Mouse (Mus musculus): ENCODE results near the gene Rb1.

The Rb1 gene

DNA sequence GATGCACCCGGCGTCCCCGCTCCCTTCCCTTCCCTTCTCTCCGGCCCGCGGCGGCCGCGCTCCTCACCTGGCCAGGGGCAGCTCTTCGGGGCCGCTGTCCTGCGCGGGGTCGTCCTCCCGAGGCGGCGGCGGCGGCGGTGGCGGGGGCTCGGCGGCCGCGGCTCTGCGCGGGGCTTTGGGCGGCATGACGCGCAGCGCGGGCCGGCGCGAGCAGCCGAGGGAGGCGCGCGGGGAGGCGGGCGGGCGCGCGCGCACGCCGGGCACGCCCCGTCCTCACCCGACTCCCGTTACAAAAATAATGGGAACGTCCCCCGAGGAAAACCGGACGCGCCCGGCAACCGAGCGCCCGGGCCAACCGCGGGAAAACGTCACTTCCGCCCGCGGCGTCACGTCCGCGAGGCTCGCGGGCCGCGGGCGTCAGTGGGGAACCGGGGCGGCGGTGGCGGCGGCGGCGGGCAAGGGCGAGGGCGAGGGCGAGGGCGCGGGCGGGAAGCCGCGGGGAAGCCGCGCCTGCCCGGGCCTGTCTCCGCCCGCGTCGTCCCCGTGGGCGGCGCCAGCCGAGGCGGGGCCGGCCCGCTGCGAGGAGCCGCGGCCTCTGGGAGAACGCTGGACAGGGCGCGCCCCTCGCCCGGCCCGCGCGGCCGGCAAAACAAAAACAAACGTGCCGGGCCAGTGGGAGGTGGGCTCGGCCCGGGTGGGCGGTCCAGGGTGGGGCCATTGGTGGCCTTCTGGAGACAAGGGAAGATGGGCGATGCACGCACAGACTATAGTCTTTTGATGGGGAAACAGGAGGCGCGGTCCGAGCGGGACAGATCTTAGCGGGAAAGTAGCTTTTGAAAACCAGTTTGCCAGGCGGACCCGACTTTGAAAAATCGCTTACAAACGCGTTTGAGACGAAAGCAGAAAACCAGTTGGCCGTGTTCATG is at the start of gene Rb1:
TSS of gene Rb1 (minus strand) at position 367 of the 926 bp plus-strand sequence.
- DNase-seq (ENCODE audit: low spot score in 2 of 2): peak; percentile 84 to 93

DNA sequence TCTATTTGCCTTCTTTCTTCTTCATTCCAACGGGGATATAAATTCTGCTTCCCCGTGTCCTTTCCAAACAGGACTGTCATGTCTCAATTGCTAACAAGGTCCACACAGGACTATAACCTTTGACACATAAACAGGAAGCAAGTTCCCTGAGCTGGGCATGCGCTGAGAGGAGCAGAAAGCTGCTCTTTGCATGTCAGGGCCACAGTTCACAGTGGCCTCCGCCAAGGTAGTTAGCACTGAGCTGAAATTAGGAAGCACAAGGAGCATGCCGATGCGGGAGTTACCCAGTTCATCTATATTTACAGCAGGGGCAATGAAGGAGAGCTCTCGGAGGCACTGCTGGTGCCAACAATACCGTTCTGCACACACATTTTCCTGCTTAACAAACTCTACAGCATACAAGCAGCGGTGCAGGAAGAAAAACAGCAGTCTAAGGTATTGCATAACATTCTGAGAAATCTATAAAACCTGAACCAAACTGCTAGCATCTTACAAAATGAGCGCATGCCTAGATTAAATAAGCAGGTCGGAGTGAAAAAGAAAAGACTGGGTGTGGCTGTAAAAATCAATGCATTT is 48.8 kb upstream of the Rb1 start:
- DNase-seq (ENCODE audit: low spot score in 2 of 2): no peak

DNA sequence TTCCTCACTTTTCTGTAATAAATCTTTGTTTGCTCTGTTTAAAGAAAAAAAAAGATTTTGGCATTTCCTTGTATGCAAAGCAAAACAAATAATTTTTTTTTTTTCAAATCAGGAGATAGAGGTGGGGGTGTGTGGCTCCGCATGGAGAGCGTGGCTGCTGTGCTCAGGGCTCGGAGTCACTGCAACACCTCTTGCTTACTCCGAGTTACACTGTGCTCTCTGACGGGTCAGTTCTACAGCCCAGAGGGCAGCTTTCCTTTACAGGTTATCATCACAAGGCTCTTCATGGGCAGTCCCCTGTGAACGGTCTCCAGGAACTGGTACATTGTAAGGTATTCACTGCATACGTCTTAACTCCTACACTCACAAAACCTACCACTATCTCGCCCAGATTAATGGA is 48.0 kb upstream of the Rb1 start:
- no peak for DNase-seq (ENCODE audit: low spot score in 2 of 2)

DNA sequence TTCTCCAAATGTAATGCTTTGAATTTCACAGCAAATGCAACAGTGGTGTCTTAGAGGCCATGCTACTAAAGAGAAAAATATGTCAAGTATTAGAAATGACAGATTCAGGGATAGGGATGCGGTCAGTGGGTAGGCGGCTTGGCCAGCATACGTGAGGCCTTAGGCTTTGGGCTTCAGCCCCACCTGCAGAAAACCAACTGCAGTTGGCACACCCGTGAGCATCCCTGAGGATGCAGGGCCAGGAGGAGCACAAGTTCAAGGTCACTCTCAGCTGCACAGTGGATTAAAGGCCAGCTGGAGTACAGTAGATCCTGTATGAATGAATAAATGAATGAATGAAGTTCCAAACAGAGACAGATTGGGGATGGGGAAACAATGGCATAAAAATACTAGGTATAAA is 47.4 kb upstream of the Rb1 start:
- DNase-seq (ENCODE audit: low spot score in 2 of 2): no peak

DNA sequence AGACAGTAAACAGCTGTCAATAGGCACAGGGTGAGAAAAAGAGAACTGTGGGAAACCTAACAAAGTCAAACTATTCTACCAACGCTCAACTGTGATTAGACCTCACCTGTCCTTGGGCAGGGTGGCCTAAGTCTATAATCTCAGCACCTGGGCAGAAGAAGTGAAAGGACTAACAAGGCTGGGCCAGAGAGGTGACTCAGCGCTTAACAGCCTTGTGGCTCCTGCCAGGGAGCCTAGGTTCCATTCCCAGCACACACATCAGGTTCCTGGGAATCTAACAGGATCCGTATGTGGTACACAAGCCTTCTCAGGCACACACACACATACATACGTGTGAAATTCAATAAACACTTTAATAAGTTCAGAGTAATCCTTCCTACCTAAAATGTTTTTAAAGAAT is 46.0 kb upstream of the Rb1 start:
- no peak for DNase-seq (ENCODE audit: low spot score in 2 of 2)

DNA sequence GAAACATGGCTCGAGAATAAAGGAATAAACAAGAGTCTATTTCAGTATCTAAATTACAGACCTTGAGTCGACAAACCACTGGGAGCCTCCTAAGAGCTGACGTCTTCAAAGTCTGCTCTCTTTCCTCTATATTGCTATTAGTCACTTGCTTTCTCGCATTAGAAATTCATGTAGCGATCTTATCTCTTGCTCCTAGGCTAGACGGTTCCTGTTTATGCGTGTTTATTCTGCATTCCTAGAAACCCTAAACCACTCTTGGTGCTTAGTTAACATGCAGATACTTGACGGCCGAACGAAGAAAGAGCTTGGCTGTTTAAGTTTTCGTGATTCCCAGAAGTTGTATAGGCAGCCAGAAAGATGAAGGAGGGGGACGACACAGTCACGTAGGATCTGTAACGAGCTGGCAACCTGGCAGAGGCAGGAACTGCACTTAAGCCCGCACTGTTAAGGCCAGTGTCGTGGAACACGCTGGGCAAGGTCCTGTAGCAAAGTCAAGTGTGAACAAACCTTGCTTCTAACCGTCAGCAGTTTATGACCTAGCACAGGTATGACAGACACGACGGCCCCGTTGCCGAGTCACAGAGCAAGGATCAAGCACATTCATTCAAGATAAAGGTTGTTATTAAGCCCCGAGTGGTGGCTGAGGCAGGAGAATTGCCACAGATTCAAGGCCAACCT is 45.2 kb upstream of the Rb1 start:
- DNase-seq (ENCODE audit: low spot score in 2 of 2): no peak

DNA sequence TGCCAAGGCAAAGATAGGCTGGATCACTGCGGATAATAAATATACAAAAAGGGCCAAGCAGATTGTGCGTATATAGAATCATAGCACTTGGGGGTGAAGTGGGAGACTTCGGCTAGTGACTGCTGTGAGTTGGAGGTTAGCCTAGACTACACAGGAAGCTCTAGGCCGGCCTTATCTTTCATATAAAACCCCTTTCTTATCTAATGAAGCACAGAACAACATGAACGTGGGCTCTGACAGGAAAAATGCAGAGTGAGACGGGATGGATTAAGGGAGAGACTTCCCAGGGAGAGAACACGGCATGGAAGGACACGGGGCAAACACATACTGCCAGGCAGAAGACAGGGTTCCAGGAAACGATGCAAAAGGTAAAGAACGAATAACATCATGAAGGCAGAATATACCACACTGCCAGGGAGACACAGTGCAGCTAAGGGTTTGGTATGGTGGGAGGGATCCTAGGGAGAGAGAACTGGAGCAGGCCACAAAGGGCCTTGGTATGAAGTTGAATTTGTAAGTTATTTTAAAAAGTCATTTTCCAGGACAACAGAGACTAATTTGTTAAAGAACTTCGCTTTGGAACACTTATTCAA is 44.6 kb upstream of the Rb1 start:
- no peak for DNase-seq (ENCODE audit: low spot score in 2 of 2)

DNA sequence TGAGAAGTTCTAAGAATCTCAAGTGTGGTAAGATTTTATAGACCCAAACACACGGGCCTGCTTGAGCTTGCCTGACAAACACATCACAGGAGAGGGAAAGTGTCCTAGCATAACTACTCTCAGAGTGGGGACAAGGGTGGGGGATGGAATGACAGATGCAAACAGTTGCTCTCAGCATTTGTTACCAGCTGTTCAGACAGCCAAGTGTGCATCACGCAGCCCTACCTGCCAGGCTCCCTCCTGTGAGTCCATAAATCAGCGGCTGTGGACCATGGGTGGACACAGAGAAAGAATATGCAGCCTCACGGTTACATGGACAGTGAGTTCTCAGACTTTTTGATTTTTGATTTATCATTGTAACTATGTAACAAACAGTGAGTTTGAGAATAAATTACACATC is 44.0 kb upstream of the Rb1 start:
- DNase-seq (ENCODE audit: low spot score in 2 of 2): no peak

DNA sequence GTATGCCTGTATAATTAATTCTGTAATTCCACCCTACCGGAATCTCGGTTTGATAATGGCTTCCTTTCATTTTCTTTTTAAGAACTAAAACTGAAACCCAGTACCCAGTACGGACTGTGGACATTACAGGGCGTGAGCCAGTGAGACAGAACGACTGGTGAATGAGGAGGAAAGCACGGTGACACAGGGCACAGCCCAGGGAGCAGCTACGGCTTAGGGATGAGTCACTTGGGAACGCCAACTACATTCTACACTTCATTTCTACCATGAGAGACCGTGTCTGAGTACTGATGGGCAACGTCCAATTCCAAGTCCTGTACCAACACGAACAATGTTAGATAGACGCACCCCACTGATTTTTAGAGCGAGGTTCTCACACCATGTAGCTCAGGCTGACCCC is 43.3 kb upstream of the Rb1 start:
- DNase-seq (ENCODE audit: low spot score in 2 of 2): no peak

DNA sequence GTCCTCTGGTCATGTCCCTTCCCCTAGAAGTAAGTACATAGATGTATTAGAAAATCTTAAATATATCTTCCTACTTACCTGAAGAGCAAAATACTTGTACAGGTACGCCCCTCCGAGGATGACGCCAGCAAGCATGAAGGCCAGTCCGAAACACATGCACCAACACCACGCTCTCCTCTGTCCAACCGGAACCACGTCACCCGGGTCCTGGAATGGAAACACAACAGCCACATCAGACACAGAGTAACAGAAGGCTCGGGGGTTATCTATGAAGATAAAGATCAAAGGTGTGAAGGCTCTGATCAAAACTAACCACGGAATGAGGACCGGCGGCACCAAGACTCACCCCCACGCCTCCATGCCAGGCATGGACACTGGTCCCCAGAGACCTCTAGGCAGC is 42.6 kb upstream of the Rb1 start:
- DNase-seq (ENCODE audit: low spot score in 2 of 2): no peak

DNA sequence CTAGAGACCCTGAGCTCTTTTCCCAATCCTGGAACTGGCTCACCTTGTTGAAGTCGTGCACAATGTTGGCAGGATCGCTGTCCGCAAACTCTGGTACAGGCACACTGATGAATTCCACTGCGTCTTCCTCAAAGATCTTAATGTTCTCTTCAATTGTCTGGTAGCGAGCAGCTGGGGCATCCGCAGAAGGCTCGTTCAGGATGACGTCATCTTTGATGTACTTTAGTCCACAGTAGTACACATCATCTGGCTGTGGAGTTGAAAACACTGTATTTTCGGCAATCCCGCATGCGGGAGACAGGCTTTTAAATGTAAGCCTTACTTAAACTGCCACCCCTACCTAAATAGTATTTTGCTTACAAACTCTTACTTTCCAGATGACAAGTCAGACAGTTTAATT is 40.7 kb upstream of the Rb1 start:
- DNase-seq (ENCODE audit: low spot score in 2 of 2): no peak

DNA sequence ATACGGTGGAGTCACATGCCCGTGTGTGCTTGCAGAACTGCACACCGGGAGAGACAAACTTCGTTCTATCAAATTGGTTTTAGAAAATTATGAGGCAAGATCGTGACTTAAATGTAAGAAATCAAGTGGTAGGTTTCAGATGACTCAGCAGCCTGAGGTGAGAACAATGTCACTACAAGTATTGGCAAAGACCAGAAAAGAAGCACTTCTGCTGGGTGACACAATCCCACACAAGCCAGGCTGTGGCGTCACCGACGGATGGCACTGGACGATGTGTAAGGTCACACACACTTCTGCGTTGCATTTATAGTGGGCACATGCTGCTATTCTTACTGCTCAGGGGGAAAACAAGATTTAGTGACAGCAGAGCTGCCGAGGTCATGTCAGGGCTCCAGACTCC is 38.2 kb upstream of the Rb1 start:
- no peak for DNase-seq (ENCODE audit: low spot score in 2 of 2)

DNA sequence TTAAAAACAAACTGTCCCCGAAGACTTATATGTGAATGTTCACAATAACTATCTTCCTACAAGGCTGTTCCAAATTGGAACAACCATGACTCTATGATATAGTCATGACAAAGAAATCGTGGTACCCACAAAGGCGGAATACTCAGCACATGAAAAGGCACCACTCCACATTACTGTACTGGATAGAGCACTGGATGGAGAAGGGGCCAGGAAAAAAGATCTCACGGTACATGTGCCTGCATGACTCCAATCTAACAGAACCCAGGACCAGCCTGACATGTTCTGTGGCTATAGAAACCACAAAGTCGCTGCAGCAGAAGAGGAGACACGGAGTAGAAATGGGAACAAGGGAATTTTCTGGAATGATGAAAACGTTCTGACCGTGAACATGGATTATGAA is 29.1 kb upstream of the Rb1 start:
- no peak for DNase-seq (ENCODE audit: low spot score in 2 of 2)

DNA sequence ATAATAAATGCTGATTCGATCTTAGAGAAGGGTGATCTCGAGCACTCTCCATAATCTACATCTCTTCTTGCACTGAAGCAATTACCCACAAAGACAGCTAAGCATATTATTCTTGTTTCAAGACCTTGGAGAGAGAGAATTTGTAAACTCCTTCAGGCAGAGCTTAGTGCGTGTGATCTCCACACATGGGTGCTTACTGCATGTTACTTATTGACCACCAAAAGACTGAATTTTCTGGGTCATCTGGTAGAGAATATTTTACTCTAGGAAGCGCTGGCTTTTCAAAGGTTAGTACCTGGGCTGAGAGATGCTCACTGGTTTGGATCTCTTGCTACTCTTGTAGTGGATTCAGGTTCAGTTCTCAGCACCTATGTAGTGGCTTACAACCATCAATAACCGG is 25.5 kb upstream of the Rb1 start:
- no peak for DNase-seq (ENCODE audit: low spot score in 2 of 2)

DNA sequence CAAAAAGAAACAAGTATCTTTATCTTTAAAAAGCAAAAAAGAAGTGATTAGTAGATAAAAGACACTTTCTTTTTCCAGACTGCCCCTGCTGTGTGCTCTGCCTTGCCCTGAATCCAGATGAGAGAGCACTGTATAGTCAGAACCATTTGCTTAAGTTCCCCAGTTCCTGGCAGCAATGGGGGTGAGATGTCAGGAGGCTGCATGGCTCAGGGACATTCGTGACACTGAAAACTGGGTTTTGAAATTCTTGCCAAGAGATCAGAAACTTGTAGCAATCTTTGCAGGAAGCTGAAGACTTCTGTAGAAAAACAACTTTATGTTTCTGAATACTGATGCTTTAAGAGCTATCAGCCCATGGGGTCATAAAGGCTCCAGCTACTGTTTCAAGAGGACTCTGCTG is 24.4 kb upstream of the Rb1 start:
- no peak for DNase-seq (ENCODE audit: low spot score in 2 of 2)

DNA sequence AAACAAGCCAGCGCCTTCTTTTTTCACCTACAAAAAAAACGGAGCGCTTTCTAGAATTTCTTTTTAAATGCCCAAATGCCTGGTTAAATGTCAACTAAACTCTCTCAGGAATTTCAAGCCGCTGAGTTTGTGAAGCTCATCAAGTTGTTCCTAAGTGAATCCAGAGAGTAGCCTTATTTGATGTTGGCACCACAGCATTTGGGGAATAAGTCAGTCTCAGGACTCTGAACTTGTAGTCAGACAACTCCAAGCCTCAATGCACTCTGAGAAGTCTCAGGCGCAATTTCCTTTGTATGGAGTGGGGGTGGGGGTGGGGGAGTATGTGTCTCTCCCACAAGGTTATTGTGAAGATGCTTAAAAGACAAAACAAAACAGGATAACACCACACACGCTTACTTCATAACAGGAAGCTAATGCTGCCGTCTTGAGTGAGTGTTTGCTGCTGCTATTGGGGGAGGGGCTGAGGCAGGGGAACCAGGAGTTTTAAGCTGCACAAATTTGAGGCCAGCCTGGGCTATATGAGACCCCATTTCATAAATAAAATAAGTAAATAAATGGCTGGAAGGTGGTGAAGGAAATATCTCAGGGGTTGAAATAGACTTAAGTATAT is 23.5 kb upstream of the Rb1 start:
- no peak for DNase-seq (ENCODE audit: low spot score in 2 of 2)

DNA sequence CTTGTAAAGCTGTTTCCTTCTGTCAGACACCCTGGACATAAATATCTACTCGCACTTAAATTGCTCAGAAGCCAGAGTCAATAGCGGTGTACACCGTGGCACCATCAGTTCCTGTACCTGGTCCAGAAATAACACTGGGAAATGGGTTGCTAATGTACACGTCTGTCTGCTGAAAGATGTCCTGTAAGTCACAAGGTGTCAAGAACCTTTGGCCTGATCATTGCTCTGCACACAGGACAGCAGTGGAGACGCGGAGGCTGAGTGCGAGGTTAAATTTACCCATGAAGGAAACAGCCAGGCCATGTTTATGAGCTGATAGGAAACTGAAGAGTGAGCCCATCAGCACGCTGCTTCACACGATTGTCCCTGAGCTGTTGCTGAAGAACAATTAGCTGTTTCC is 21.7 kb upstream of the Rb1 start:
- no peak for DNase-seq (ENCODE audit: low spot score in 2 of 2)

DNA sequence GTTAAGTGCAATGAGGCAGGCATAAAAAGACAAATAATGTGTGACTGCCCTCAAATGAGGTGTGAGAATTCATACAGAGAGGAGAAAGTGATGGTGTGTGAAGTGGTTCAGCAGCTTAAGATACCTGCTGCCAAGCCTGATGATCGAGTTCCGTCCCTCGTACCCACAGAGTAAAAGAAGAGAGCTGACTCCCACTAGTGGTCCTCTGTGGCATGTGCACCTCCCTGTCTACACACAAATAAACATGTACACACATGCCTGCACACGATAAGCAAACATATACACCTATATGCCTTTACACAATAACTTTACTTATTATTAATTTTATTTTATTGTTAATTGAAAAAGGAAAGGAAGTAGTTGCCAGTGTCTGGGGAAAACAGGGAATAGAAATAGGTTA is 20.0 kb upstream of the Rb1 start:
- DNase-seq (ENCODE audit: low spot score in 2 of 2): no peak

DNA sequence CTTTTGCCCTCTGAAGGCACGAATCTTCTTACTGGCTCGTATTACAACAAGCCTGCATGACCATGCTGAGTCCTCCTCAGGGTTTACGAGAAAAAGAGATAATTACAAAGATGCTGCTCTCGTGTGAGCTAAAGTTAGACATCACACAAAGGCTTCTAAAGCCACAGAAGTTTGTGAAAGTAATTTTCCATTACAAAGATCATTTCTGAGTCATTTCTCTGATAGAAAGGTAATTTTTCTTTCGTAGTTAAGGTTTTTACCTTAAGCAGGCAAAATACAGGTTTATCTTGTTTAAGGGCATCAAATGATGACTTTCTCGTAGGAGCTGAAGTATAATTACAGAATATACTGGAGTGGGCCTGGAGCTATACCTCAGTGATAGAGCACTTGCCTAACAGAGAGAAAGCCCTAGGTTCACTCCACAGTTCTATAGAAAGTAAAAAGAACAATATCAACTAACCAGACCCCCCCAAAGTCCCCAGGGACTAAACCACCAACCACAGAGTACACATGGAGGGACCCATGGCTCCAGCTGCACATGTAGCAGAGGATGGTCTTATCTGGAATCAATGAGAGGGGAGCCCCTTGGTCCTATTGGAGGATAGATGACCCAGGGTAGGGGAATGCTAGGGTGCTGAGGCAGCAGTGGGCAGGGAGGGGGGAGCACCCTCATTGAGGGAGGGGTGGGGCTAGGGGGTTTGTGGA is 14.6 kb upstream of the Rb1 start:
- peak in 1 of 2 experiments; percentile 30 for DNase-seq (ENCODE audit: low spot score in 2 of 2)

DNA sequence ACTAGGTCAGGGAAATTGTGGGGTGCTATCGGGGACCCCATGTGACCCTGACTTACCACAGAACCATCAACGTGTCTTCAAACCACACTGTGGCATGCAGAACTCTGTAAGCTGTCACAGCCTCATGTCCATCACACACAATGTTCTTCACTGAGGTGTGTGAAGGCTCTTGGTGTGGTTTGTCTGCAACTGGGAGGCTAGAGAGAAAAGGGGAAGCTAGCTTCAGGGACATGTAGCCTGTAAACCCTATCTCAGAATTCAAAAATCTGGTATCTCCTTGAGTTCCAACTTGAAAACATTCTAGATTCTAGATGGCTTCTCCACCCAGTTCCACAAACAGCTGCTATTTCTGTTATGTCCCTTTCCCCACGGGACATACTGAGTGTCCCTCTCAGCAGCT is 14.0 kb upstream of the Rb1 start:
- DNase-seq (ENCODE audit: low spot score in 2 of 2): no peak

DNA sequence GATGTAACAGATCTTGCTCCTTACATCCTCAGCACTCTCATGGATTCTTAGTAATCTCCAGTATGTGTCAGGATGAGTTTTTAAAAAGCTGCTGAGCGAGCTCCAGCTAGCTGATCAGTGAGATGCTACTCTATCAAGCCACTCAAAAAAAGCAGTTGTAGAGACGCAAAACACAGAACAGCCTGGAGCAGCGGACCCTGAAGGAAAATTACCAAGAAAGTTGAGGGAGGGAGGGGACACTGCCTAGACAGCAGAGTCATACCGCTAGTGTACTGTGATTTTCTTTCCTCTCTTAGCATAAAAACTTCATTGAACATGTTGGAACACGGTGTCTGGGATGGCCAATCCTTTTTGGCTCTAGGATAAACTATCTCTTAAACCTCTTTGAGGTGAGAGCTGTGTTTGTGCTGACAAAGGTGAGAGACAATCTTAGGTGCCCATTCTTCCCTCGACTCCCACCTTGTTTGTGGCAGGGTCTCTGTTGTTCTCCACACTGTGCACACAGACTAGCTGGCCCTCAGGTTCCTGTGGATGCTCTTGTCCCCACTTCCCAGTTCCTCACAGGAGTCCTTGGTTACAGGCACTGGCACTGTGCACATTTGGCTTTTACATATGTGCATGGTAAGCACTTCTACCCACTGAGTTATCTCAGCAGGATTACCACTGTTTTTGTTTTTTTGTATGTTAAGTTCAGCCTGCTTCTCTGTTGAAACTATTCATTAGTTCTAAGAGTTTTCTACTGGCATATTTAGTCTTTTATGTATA is 10.9 kb upstream of the Rb1 start:
- DNase-seq (ENCODE audit: low spot score in 2 of 2): no peak

Data from spleen, postnatal 4 days (tissue).